Mouse (Mus musculus) CH12.LX (cell line): Measurements from ENCODE around the gene Map4k4.

Source experiments
- CTCF ChIP-seq, 2 experiments: IDR thresholded peaks in 1 of 2; conservative IDR thresholded peaks in 1 of 2; 2 replicates each; pipeline ENCODE4 v1.5.1; 2011 to 2012; ENCODE audit warnings: low read depth in 2 of 2, low read length in 2 of 2, improper control_type of control experiment in 1 of 2, inconsistent platforms in 1 of 2, mild to moderate bottlenecking in 1 of 2, moderate library complexity in 1 of 2
- EP300 ChIP-seq: IDR thresholded peaks from 2 replicates; pipeline ENCODE4 v1.6.1; 2011; ENCODE audit warnings: low read length, improper control_type of control experiment
- JUND ChIP-seq: conservative IDR thresholded peaks from 2 replicates; pipeline ENCODE4 v1.6.1; 2011; ENCODE audit warnings: low read depth, low read length, improper control_type of control experiment
- KAT2A ChIP-seq: IDR thresholded peaks from 2 replicates; pipeline ENCODE4 v1.6.1; 2012; ENCODE audit warnings: low read length, improper control_type of control experiment, inconsistent platforms; ENCODE audit not compliant: insufficient replicate concordance
- MAFK ChIP-seq: IDR thresholded peaks from 2 replicates; pipeline ENCODE4 v1.6.1; 2011; ENCODE audit warnings: low read length, improper control_type of control experiment; ENCODE audit not compliant: insufficient replicate concordance
- POLR2A ChIP-seq: IDR thresholded peaks from 2 replicates; pipeline ENCODE4 v1.6.1; 2011; ENCODE audit warnings: low read depth, mild to moderate bottlenecking, improper control_type of control experiment, low read length
- POLR2AphosphoS2 ChIP-seq: IDR thresholded peaks from 2 replicates; pipeline ENCODE4 v1.6.1; 2011; ENCODE audit warnings: low read depth, low read length, improper control_type of control experiment
- RAD21 ChIP-seq: IDR thresholded peaks from 2 replicates; pipeline ENCODE4 v1.6.1; 2011; ENCODE audit warnings: low read depth, mild to moderate bottlenecking, low read length, improper control_type of control experiment, moderate library complexity
- SMC3 ChIP-seq: IDR thresholded peaks from 2 replicates; pipeline ENCODE4 v1.6.1; 2011; ENCODE audit warnings: low read depth, low read length, improper control_type of control experiment
- ZNF384 ChIP-seq: IDR thresholded peaks from 2 replicates; pipeline ENCODE4 v1.6.1; 2012; ENCODE audit warnings: low read depth, low read length, improper control_type of control experiment, inconsistent platforms

GRCm38 (mm10) chr1:39984331-39984730 is 83.6 kb downstream of the Map4k4 start:
- TF ChIP-seq KAT2A (no peak), MAFK (no peak), EP300 (no peak), JUND (no peak), ZNF384 (no peak), POLR2AphosphoS2 (no peak), CTCF (conservative IDR thresholded peaks at IDR 0.05 in 1 of 2, IDR thresholded peaks at IDR 0.05 in 1 of 2; ENCODE audit: low read depth in 2 of 2, low read length in 2 of 2) (no peak), SMC3 (no peak), RAD21 (no peak), POLR2A (no peak)
